Mouse (Mus musculus) megakaryocyte, embryonic 14.5 days (primary cell): Measurements from ENCODE around the gene Fndc9.

Experiments used
- FLI1 ChIP-seq: IDR thresholded peaks from 2 replicates; pipeline ENCODE4 v1.6.1; 2012; ENCODE audit warnings: low read length, inconsistent platforms, mixed read lengths
- GATA1 ChIP-seq: IDR thresholded peaks from 3 replicates; pipeline ENCODE4 v1.6.1; 2012; ENCODE audit warnings: mixed read lengths, low read length, inconsistent platforms, borderline replicate concordance

DNA sequence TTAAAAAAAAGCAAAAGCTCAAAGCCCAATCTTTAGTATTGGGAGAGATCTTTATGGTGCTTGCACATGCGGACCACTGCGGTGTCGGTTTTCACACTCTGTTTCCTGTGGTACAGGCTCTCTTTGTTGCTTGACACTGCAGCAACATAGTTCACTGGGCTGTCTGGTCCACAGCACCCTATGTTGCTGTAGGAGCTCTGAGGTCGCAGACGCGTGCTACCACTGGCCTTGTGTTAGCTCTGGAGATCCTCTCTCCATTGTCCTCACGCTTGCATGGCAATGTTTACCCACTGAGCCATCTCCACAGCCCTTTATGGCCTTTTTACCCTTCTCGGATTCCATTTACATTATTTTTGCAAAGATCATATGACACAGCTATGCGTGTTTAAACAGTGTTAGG lies 34.1 kb downstream of the Fndc9 start:
- TF ChIP-seq GATA1 (no peak), FLI1 (no peak)
